Comparison of ENCODE assay signal across 22 mouse cellular contexts in genomic region chr5:118085313-118085712, GRCm38 (mm10). TPM values are rescaled to one million over a fixed set of nuclear protein-coding genes. Genes with fewer than 3 reads are reported as not detected.
DNase-seq lines count a peak whose midpoint lies in the region; ATAC-seq and TF ChIP-seq lines count a peak whose summit lies in the region.
"Had no signal": no experiment of that assay in that cellular context is flagged by ENCODE, and none has a peak within 500 bp of the region (broad histone marks: within the 10 kb centered on the region; RNA-seq: fewer than 3 reads in every experiment).

No protein-coding gene starts in this region.

- TF ChIP-seq EP300 in CH12.LX (IDR thresholded peaks at IDR 0.05; ENCODE audit: low read length), result peak; percentile 89

- 77% methylated on average over 7 of the region's 7 CpGs for WGBS in forebrain, embryonic 14.5 days
- WGBS in forebrain, embryonic 10.5 days, result 72% methylated on average over 7 of the region's 7 CpGs
- 53% methylated on average over 7 of the region's 7 CpGs for WGBS in neural tube, embryonic 13.5 days

- TF ChIP-seq RAD21 in CH12.LX (IDR thresholded peaks at IDR 0.05; ENCODE audit: low read depth, low read length), result no peak

- intact Hi-C loops in heart, postnatal 25 days (cut with DNase I), result no loop called here

- no peak for ATAC-seq in forebrain, embryonic 14.5 days
- no peak for ATAC-seq in neural tube, embryonic 13.5 days (ENCODE audit: low read depth)
- ATAC-seq: intestine, embryonic 16.5 days had no signal

- no peak for DNase-seq in forebrain, embryonic 14.5 days (ENCODE audit: low spot score)
- DNase-seq in forebrain, embryonic 10.5 days (ENCODE audit: extremely low spot score, low spot score), result no peak
- DNase-seq in neural tube, embryonic 10.5 days (ENCODE audit: extremely low spot score, low spot score), result no peak
- DNase-seq in CH12.LX (ENCODE audit: extremely low read depth), result peak; percentile 76
- peak; percentile 67 for DNase-seq in splenic B cell, adult 2 months (ENCODE audit: low read depth, low spot score)
- no peak for DNase-seq in embryo, embryonic 10.5 days (ENCODE audit: low spot score)
- DNase-seq in heart, postnatal 25 days (ENCODE audit: low spot score), result no peak
- DNase-seq: gastrocnemius, postnatal 14 days; heart, postnatal 14 days; lung, postnatal 10 days had no signal

- TF ChIP-seq CTCF in CH12.LX (conservative IDR thresholded peaks at IDR 0.05 in 1 of 2, IDR thresholded peaks at IDR 0.05 in 1 of 2; ENCODE audit: low read depth in 2 of 2, low read length in 2 of 2), result no peak

- in situ Hi-C loops in CH12.LX (cut with MboI; ENCODE audit: low pct_ligation_motif_present, low pct_unique_long_range_greater_than_20kb, low sequenced_read_pairs), result no loop called here

- H3K79me2 ChIP-seq in CH12.LX (replicated peaks; ENCODE audit: control insufficient read depth, extremely low read depth, insufficient read depth, poor library complexity, severe bottlenecking), result no peaks in the 10 kb centered on the region

- no peak for TF ChIP-seq POLR2A in CH12.LX (IDR thresholded peaks at IDR 0.05; ENCODE audit: low read depth, low read length)

- peak overlapping the region; percentile 14; the same call in 1 of the 2 replicates for H3K27ac ChIP-seq in forebrain, embryonic 14.5 days (ENCODE audit: low read depth, low read length)
- H3K27ac ChIP-seq in forebrain, embryonic 10.5 days, result no peak overlapping the region; the same call in 1 of the 2 replicates
- H3K27ac ChIP-seq in neural tube, embryonic 13.5 days (replicated peaks), result peak overlapping the region; percentile 82; the same call in 1 of the 2 replicates
- H3K27ac ChIP-seq in CH12.LX (ENCODE audit: insufficient read depth, low read depth), result peak overlapping the region; percentile 39; the same call in 1 of the 2 replicates
- H3K27ac ChIP-seq: embryonic facial prominence, embryonic 15.5 days; heart, embryonic 10.5 days; kidney, postnatal 0 days; layer of hippocampus, adult 2 months; limb, embryonic 13.5 days; liver, embryonic 15.5 days had no signal

- peaks cover 2% of the 10 kb centered on the region; the same call in 1 of the 2 replicates for H3K36me3 ChIP-seq in forebrain, embryonic 14.5 days (ENCODE audit: control insufficient read depth, insufficient read depth, low read length)
- H3K36me3 ChIP-seq in forebrain, embryonic 10.5 days (replicated peaks), result peaks cover 54% of the 10 kb centered on the region
- peaks cover 5% of the 10 kb centered on the region for H3K36me3 ChIP-seq in neural tube, embryonic 13.5 days
- peaks cover 19 to 64% of the 10 kb centered on the region in 2 experiments for H3K36me3 ChIP-seq in CH12.LX (replicated peaks in 1 of 2; ENCODE audit: control insufficient read depth in 1 of 2, insufficient read depth in 1 of 2, low read length in 1 of 2)
- no peaks in the 10 kb centered on the region for H3K36me3 ChIP-seq in splenic B cell, adult 2 months (ENCODE audit: control insufficient read depth, insufficient read depth, low read length, poor library complexity, severe bottlenecking)

- H3K9ac ChIP-seq in forebrain, embryonic 14.5 days (ENCODE audit: low read length), result peak overlapping the region; percentile 40; the same call in 1 of the 2 replicates
- 0 out of 2 replicates have a peak overlapping the region, but pooled peaks have one; percentile 31 for H3K9ac ChIP-seq in neural tube, embryonic 13.5 days
- no peak overlapping the region for H3K9ac ChIP-seq in CH12.LX (ENCODE audit: insufficient read depth, low read depth)
- H3K9ac ChIP-seq: embryonic facial prominence, embryonic 15.5 days; limb, embryonic 13.5 days; liver, embryonic 15.5 days had no signal

- no peak overlapping the region for H3K4me3 ChIP-seq in forebrain, embryonic 14.5 days (ENCODE audit: low read depth, low read length)
- no peak overlapping the region for H3K4me3 ChIP-seq in forebrain, embryonic 10.5 days
- no peak overlapping the region for H3K4me3 ChIP-seq in neural tube, embryonic 13.5 days
- H3K4me3 ChIP-seq in CH12.LX (replicated peaks in 1 of 3; ENCODE audit: low read depth in 2 of 3, low read length in 2 of 3, poor library complexity in 1 of 3), result no peak overlapping the region
- H3K4me3 ChIP-seq: embryonic facial prominence, embryonic 15.5 days; heart, embryonic 10.5 days; layer of hippocampus, adult 2 months; limb, embryonic 13.5 days; liver, embryonic 15.5 days; megakaryocyte, embryonic 14.5 days; neural tube, embryonic 12.5 days had no signal

- H3K4me2 ChIP-seq in forebrain, embryonic 14.5 days (ENCODE audit: low read length), result no peak overlapping the region
- no peak overlapping the region for H3K4me2 ChIP-seq in neural tube, embryonic 13.5 days
- H3K4me2 ChIP-seq in CH12.LX (ENCODE audit: insufficient read depth, low read depth, poor library complexity, severe bottlenecking), result peak overlapping the region; percentile 19; the same call in 1 of the 2 replicates
- H3K4me2 ChIP-seq: embryonic facial prominence, embryonic 15.5 days; limb, embryonic 13.5 days; liver, embryonic 15.5 days; neural tube, embryonic 12.5 days had no signal

- dilution Hi-C loops in CH12.LX (cut with MboI; ENCODE audit: extremely low pct_ligation_motif_present, extremely low pct_unique_long_range_greater_than_20kb, low sequenced_read_pairs), result no loop called here

- peaks cover 58% of the 10 kb centered on the region for H3K4me1 ChIP-seq in forebrain, embryonic 14.5 days (ENCODE audit: control insufficient read depth, insufficient read depth, low read length)
- H3K4me1 ChIP-seq in forebrain, embryonic 10.5 days, result peaks cover 76% of the 10 kb centered on the region
- H3K4me1 ChIP-seq in neural tube, embryonic 13.5 days (replicated peaks), result peaks cover 97% of the 10 kb centered on the region
- H3K4me1 ChIP-seq in CH12.LX (ENCODE audit: control insufficient read depth in 1 of 2, insufficient read depth in 2 of 2), result peaks cover 61 to 95% of the 10 kb centered on the region in 2 experiments

- H3K27me3 ChIP-seq in forebrain, embryonic 14.5 days (replicated peaks; ENCODE audit: control insufficient read depth, insufficient read depth, low read length), result no peaks in the 10 kb centered on the region
- H3K27me3 ChIP-seq in forebrain, embryonic 10.5 days (ENCODE audit: poor library complexity, severe bottlenecking), result no peaks in the 10 kb centered on the region
- no peaks in the 10 kb centered on the region for H3K27me3 ChIP-seq in neural tube, embryonic 13.5 days
- no peaks in the 10 kb centered on the region for H3K27me3 ChIP-seq in CH12.LX (replicated peaks)
- H3K27me3 ChIP-seq in splenic B cell, adult 2 months (ENCODE audit: control insufficient read depth, insufficient read depth, low read length, poor library complexity, severe bottlenecking), result no peaks in the 10 kb centered on the region
- H3K27me3 ChIP-seq: embryonic facial prominence, embryonic 15.5 days; limb, embryonic 13.5 days; liver, embryonic 15.5 days; megakaryocyte, embryonic 14.5 days; neural tube, embryonic 12.5 days had no signal

- H3K9me3 ChIP-seq in forebrain, embryonic 14.5 days (replicated peaks; ENCODE audit: control insufficient read depth, low read length), result no peaks in the 10 kb centered on the region
- H3K9me3 ChIP-seq in forebrain, embryonic 10.5 days, result no peaks in the 10 kb centered on the region
- no peaks in the 10 kb centered on the region for H3K9me3 ChIP-seq in neural tube, embryonic 13.5 days
- no peaks in the 10 kb centered on the region for H3K9me3 ChIP-seq in CH12.LX (replicated peaks; ENCODE audit: low read length)
- H3K9me3 ChIP-seq: embryonic facial prominence, embryonic 15.5 days; G1E; heart, embryonic 10.5 days; limb, embryonic 13.5 days; liver, embryonic 15.5 days; megakaryocyte, embryonic 14.5 days; neural tube, embryonic 12.5 days had no signal

TF ChIP-seq in CH12.LX, 34 proteins besides CTCF, POLR2A, EP300 and RAD21:
- peak; percentile 84 for TF ChIP-seq IRF4 (IDR thresholded peaks at IDR 0.05; ENCODE audit: low read depth, low read length)
- TF ChIP-seq RCOR1 (conservative IDR thresholded peaks at IDR 0.05; ENCODE audit: low read depth, low read length), result peak; percentile 73; the same call in 1 of the 2 replicates
- peak; percentile 63; the same call in 1 of the 2 replicates for TF ChIP-seq CHD2 (IDR thresholded peaks at IDR 0.05; ENCODE audit: low read length)
- TF ChIP-seq MAFK (IDR thresholded peaks at IDR 0.05; ENCODE audit: insufficient replicate concordance, low read length), result 0 out of 2 replicates have a peak, but pooled peaks have one; percentile 32
- TF ChIP-seq MAX (IDR thresholded peaks at IDR 0.05; ENCODE audit: low read length), result peak; percentile 50; the same call in 1 of the 2 replicates
- no peak for TF ChIP-seq KAT2A (IDR thresholded peaks at IDR 0.05; ENCODE audit: insufficient replicate concordance, low read length)
- peak; percentile 71 for TF ChIP-seq ETS1 (conservative IDR thresholded peaks at IDR 0.05; ENCODE audit: low read depth, low read length)
- no peak for TF ChIP-seq ZNF384 (IDR thresholded peaks at IDR 0.05; ENCODE audit: low read depth, low read length)
- TF ChIP-seq NRF1 (IDR thresholded peaks at IDR 0.05; ENCODE audit: low read depth, low read length), result no peak
- TF ChIP-seq TCF12 (IDR thresholded peaks at IDR 0.05; ENCODE audit: low read depth, low read length), result peak; percentile 95
- TF ChIP-seq BHLHE40 (IDR thresholded peaks at IDR 0.05; ENCODE audit: low read depth, low read length), result peak; percentile 61
- TF ChIP-seq MYC (IDR thresholded peaks at IDR 0.05; ENCODE audit: low read depth, low read length), result peak; percentile 59; the same call in 1 of the 2 replicates
- peak; percentile 53; the same call in 1 of the 2 replicates for TF ChIP-seq MEF2A (IDR thresholded peaks at IDR 0.05; ENCODE audit: borderline replicate concordance, low read depth, low read length)
- TF ChIP-seq MAZ (IDR thresholded peaks at IDR 0.05; ENCODE audit: low read depth, low read length), result 0 out of 2 replicates have a peak, but pooled peaks have one; percentile 50
- no peak for TF ChIP-seq JUN (IDR thresholded peaks at IDR 0.05; ENCODE audit: insufficient read depth, low read depth, low read length)

RNA-seq across cellular contexts. Expression of gene Tesc, which starts 57.8 kb away (rescaled TPM):
- 8.0 and 10.0 TPM in 2 replicates for polyA plus RNA-seq in forebrain, embryonic 14.5 days (2014; fragmentation: Nextera tagmentation; extraction: Ambion mirVana)
- 0.52 and 0.92 TPM in 2 replicates for polyA plus RNA-seq in forebrain, embryonic 10.5 days (2016; fragmentation: Nextera tagmentation; extraction: Ambion mirVana)
- 1.8 and 2.1 TPM in 2 replicates for polyA plus RNA-seq in neural tube, embryonic 13.5 days (2015; fragmentation: Nextera tagmentation; extraction: Ambion mirVana)
- total RNA-seq in CH12.LX (2012; rRNA removed), result 0.13 and 0.34 TPM in 2 replicates
- total RNA-seq in CH12.LX (2014; rRNA removed), result 1.3 TPM in 1 of 2 replicates, not detected in the other
- polyA plus RNA-seq in CH12.LX (2012; ENCODE audit: insufficient read length, low read depth), result 0.80 and 0.90 TPM in 2 replicates
- total RNA-seq in heart, postnatal 25 days (2021), result 100 to 1,000 TPM; 192 to 217 TPM
- total RNA-seq: common myeloid progenitor, adult 5-6 weeks; G1E had no signal
- polyA plus RNA-seq: G1E had no signal

Comparison
In these comparisons a context has a peak if more than half of its experiments do, and no peak if none do; other contexts are left out.
1. DNase-seq: peak in CH12.LX (single experiment) and splenic B cell, adult 2 months (single experiment); none in forebrain, embryonic 14.5 days (single experiment), forebrain, embryonic 10.5 days (single experiment), neural tube, embryonic 10.5 days (single experiment), embryo, embryonic 10.5 days (single experiment) and heart, postnatal 25 days (single experiment).